In the genomic region with DNA sequence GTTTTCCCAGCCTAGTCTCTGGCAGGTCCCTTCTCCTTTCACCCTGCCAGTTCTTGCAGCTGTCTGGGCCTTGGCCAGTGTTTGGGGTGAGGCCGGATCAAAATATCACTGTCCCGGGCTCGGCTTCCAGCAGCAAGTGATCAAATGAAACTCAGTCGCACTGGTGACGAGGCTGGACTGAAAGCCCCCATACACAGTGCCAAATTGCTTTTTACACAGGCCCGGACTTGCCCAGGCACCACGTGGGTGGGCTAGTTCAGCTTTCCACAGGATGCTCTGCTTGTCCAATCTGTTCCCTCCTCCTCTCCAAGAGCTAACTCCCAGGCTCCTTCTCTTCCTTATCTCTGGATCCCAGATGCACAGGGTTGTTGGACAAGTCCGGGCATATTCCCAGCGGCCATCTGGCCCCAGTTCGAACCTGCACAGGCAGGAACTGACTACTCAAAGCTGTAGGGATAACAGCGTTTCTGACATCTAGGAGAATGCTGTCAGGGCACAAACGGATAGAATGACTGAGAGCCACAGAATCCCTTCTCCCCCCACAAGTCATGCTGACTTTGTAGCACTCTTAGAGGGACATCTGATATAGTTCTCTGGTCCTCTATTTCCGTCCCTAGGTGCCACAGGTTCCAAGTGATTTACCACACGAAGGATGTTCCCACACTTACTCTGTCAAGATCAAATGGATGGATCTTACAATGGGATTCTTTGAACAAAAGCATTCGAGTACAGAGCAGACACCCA, we compare ENCODE assay signal across 8 mouse cellular contexts. TPM values are rescaled to one million over a fixed set of nuclear protein-coding genes. Genes with fewer than 3 reads are reported as not detected.
DNase-seq lines count a peak whose midpoint lies in the region; ATAC-seq and TF ChIP-seq lines count a peak whose summit lies in the region.

No protein-coding gene starts in this region.

- H3K4me3 ChIP-seq in liver, adult 2 months (ENCODE audit: insufficient read depth, low read depth, low read length), result no peak overlapping the region; the same call in 1 of the 2 replicates
- peak overlapping the region; percentile 75 for H3K4me3 ChIP-seq in embryonic fibroblast, embryonic 13.5 days (ENCODE audit: insufficient read depth, low read length)
- peak overlapping the region; percentile 33 for H3K4me3 ChIP-seq in heart, embryonic 13.5 days
- H3K4me3 ChIP-seq in kidney, embryonic 16.5 days (ENCODE audit: low read length), result peak overlapping the region; percentile 24
- peak overlapping the region; percentile 9; the same call in 1 of the 2 replicates for H3K4me3 ChIP-seq in stomach, embryonic 15.5 days (replicated peaks)

- peak; percentile 31; the same call in 1 of the 2 replicates for ATAC-seq in heart, embryonic 13.5 days (ENCODE audit: extremely low read depth, insufficient number of reproducible peaks, low FRiP score, low TSS enrichment)
- peak; percentile 82 for ATAC-seq in kidney, embryonic 16.5 days (ENCODE audit: low FRiP score, low TSS enrichment)
- ATAC-seq in stomach, embryonic 15.5 days (ENCODE audit: insufficient read depth, low FRiP score, low read depth), result peak; percentile 58; the same call in 1 of the 2 replicates

- H3K9me3 ChIP-seq in heart, embryonic 13.5 days, result no peaks in the 10 kb centered on the region
- H3K9me3 ChIP-seq in kidney, embryonic 16.5 days (ENCODE audit: low read length), result no peaks in the 10 kb centered on the region
- no peaks in the 10 kb centered on the region for H3K9me3 ChIP-seq in stomach, embryonic 15.5 days

- H3K9ac ChIP-seq in liver, adult 2 months (ENCODE audit: low read depth, low read length), result no peak overlapping the region; the same call in 1 of the 2 replicates
- no peak overlapping the region for H3K9ac ChIP-seq in heart, embryonic 13.5 days
- no peak overlapping the region for H3K9ac ChIP-seq in kidney, embryonic 16.5 days (replicated peaks; ENCODE audit: low read length)
- no peak overlapping the region for H3K9ac ChIP-seq in stomach, embryonic 15.5 days

- no peaks in the 10 kb centered on the region for H3K36me3 ChIP-seq in liver, adult 2 months (ENCODE audit: control insufficient read depth, insufficient read depth, low read length)
- no peaks in the 10 kb centered on the region for H3K36me3 ChIP-seq in heart, embryonic 13.5 days
- no peaks in the 10 kb centered on the region for H3K36me3 ChIP-seq in kidney, embryonic 16.5 days (ENCODE audit: insufficient read depth, low read length)
- H3K36me3 ChIP-seq in stomach, embryonic 15.5 days, result no peaks in the 10 kb centered on the region

- H3K79me2 ChIP-seq in liver, adult 2 months (ENCODE audit: control insufficient read depth, insufficient read depth, low read length), result no peaks in the 10 kb centered on the region

- no peak overlapping the region for H3K27ac ChIP-seq in liver, adult 2 months (replicated peaks; ENCODE audit: insufficient read depth, low read depth, low read length)
- H3K27ac ChIP-seq in embryonic fibroblast, embryonic 13.5 days (ENCODE audit: insufficient read depth, low read length), result peak overlapping the region; percentile 99
- peak overlapping the region; percentile 36; the same call in 1 of the 2 replicates for H3K27ac ChIP-seq in heart, embryonic 13.5 days (replicated peaks)
- H3K27ac ChIP-seq in kidney, embryonic 16.5 days (ENCODE audit: low read length), result no peak overlapping the region
- H3K27ac ChIP-seq in stomach, embryonic 15.5 days, result no peak overlapping the region

- 12% methylated on average over 15 of the region's 15 CpGs for WGBS in liver, adult 2 months
- WGBS in heart, embryonic 13.5 days, result 16% methylated on average over 15 of the region's 15 CpGs
- WGBS in kidney, embryonic 16.5 days, result 24% methylated on average over 15 of the region's 15 CpGs
- 22% methylated on average over 15 of the region's 15 CpGs for WGBS in stomach, embryonic 15.5 days

- TF ChIP-seq POLR2A in liver, adult 2 months (IDR thresholded peaks at IDR 0.05; ENCODE audit: extremely low read depth, insufficient read depth, low read length), result no peak
- TF ChIP-seq POLR2A in embryonic fibroblast, embryonic 13.5 days (IDR thresholded peaks at IDR 0.05; ENCODE audit: low read depth, low read length), result peak; percentile 59

- no peaks in the 10 kb centered on the region for H3K27me3 ChIP-seq in liver, adult 2 months (ENCODE audit: control insufficient read depth, insufficient read depth, low read length)
- H3K27me3 ChIP-seq in heart, embryonic 13.5 days (replicated peaks), result no peaks in the 10 kb centered on the region
- no peaks in the 10 kb centered on the region for H3K27me3 ChIP-seq in kidney, embryonic 16.5 days (ENCODE audit: insufficient read depth, low read length)
- H3K27me3 ChIP-seq in stomach, embryonic 15.5 days (replicated peaks), result no peaks in the 10 kb centered on the region

- peak; percentile 46 for DNase-seq in liver, adult 2 months (ENCODE audit: extremely low read depth, low read depth, low spot score)
- no peak for DNase-seq in liver
- peak; percentile 51 for DNase-seq in lung, postnatal 36 days
- DNase-seq in MN1 (ENCODE audit: low spot score), result no peak

- no peak for TF ChIP-seq CTCF in liver, adult 2 months (IDR thresholded peaks at IDR 0.05; ENCODE audit: low read depth, low read length)
- no peak for TF ChIP-seq CTCF in embryonic fibroblast, embryonic 13.5 days (IDR thresholded peaks at IDR 0.05; ENCODE audit: borderline replicate concordance, insufficient read depth, low read length)

- peak overlapping the region; percentile 61 for H3K4me2 ChIP-seq in heart, embryonic 13.5 days
- peak overlapping the region; percentile 47 for H3K4me2 ChIP-seq in kidney, embryonic 16.5 days (replicated peaks; ENCODE audit: low read depth, low read length)
- H3K4me2 ChIP-seq in stomach, embryonic 15.5 days, result peak overlapping the region; percentile 35

- no peaks in the 10 kb centered on the region for H3K4me1 ChIP-seq in liver, adult 2 months (ENCODE audit: control insufficient read depth, insufficient read depth, low read length)
- H3K4me1 ChIP-seq in embryonic fibroblast, embryonic 13.5 days (ENCODE audit: control insufficient read depth, insufficient read depth, low read length), result no peaks in the 10 kb centered on the region
- no peaks in the 10 kb centered on the region for H3K4me1 ChIP-seq in heart, embryonic 13.5 days
- H3K4me1 ChIP-seq in kidney, embryonic 16.5 days (ENCODE audit: insufficient read depth, low read length), result no peaks in the 10 kb centered on the region
- no peaks in the 10 kb centered on the region for H3K4me1 ChIP-seq in stomach, embryonic 15.5 days

RNA-seq across cellular contexts. Expression of a gene that starts 0.5 kb away (rescaled TPM):
- 0.74 and 1.5 TPM in 2 replicates for total RNA-seq in liver, adult 2 months (2014; rRNA removed)
- polyA plus RNA-seq in liver, adult 2 months (2012; rRNA removed), result 0.04 and 0.35 TPM in 2 replicates
- polyA plus RNA-seq in embryonic fibroblast, embryonic 13.5 days (2011; ENCODE audit: insufficient read length, low read depth, missing spikeins), result 72.2 and 78.1 TPM in 2 replicates
- 1.8 and 2.0 TPM in 2 replicates for polyA plus RNA-seq in heart, embryonic 13.5 days (2015; fragmentation: Nextera tagmentation; extraction: Ambion mirVana)
- 0.90 and 1.5 TPM in 2 replicates for polyA plus RNA-seq in kidney, embryonic 16.5 days (2015; fragmentation: Nextera tagmentation; extraction: Ambion mirVana)
- polyA plus RNA-seq in stomach, embryonic 15.5 days (2015; fragmentation: Nextera tagmentation; extraction: Ambion mirVana), result 1.3 and 1.9 TPM in 2 replicates

Comparison
In these comparisons a context has a peak if more than half of its experiments do, and no peak if none do; other contexts are left out.
1. DNase-seq: peak in liver, adult 2 months (single experiment) and lung, postnatal 36 days (single experiment); none in liver (single experiment) and MN1 (single experiment).
2. H3K27ac ChIP-seq: peak in embryonic fibroblast, embryonic 13.5 days (single experiment) and heart, embryonic 13.5 days (single experiment); none in liver, adult 2 months (single experiment), kidney, embryonic 16.5 days (single experiment) and stomach, embryonic 15.5 days (single experiment).
3. ATAC-seq: peak in every context shown above with its lines; median percentile 82 in kidney, embryonic 16.5 days; 58 in stomach, embryonic 15.5 days; 31 in heart, embryonic 13.5 days.
4. RNA of a gene that starts 0.5 kb away (polyA plus RNA-seq): 72.2 to 78.1 TPM in embryonic fibroblast, embryonic 13.5 days; 1.8 to 2.0 TPM in heart, embryonic 13.5 days, 1.3 to 1.9 TPM in stomach, embryonic 15.5 days, 0.90 to 1.5 TPM in kidney, embryonic 16.5 days and 0.04 to 0.35 TPM in liver, adult 2 months; every median in the first group is over 10 times any median in the second.
5. Peak in every context shown above with its lines, with median percentiles within 50 percentile points of each other: H3K4me2 ChIP-seq.